Mouse (Mus musculus): Measurements from ENCODE around the gene Sac3d1. TPM values are rescaled to one million over a fixed set of nuclear protein-coding genes. Genes with fewer than 3 reads are reported as not detected.

Gene Sac3d1
- polyA plus RNA-seq, 1 experiment from 2014 or later: 38.1 TPM

GRCm38 (mm10) chr19:6113116-6113515 is 5.3 kb downstream of the Sac3d1 start:
- no peaks in the 10 kb centered on the region for H3K27me3 ChIP-seq (ENCODE audit: control insufficient read depth, insufficient read depth, low read length)
- no peak for ATAC-seq (replicated peaks; ENCODE audit: insufficient number of reproducible peaks, low FRiP score, low TSS enrichment)
- peaks cover 19% of the 10 kb centered on the region for H3K36me3 ChIP-seq (ENCODE audit: control insufficient read depth, insufficient read depth, low read length)
- 61% methylated on average over 6 of the region's 6 CpGs for WGBS (ENCODE audit: insufficient replicate concordance)
- H3K27ac ChIP-seq (ENCODE audit: low read depth, low read length): no peak overlapping the region
- H3K4me2 ChIP-seq: no peak overlapping the region
- no peaks in the 10 kb centered on the region for H3K9me3 ChIP-seq (replicated peaks; ENCODE audit: control insufficient read depth, low read length)
- H3K4me3 ChIP-seq (ENCODE audit: low read depth, low read length): no peak overlapping the region
- peaks cover 10% of the 10 kb centered on the region; the same call in 1 of the 2 replicates for H3K4me1 ChIP-seq (ENCODE audit: control insufficient read depth, insufficient read depth, low read length)
- H3K9ac ChIP-seq (ENCODE audit: low read depth, low read length): no peak overlapping the region

- no peak within 1 kb of the TSS; the same call in 1 of the 2 replicates for H3K27ac ChIP-seq (ENCODE audit: low read depth, low read length)
- H3K9me3 ChIP-seq (replicated peaks; ENCODE audit: control insufficient read depth, low read length): no peaks in the 10 kb centered on the region
- no peaks in the 10 kb centered on the region for H3K4me1 ChIP-seq (ENCODE audit: control insufficient read depth, insufficient read depth, low read length)
- 0 out of 2 replicates have a peak within 1 kb of the TSS, but pooled peaks have one; percentile 22 for H3K9ac ChIP-seq (ENCODE audit: low read depth, low read length)
- no peaks in the 10 kb centered on the region for H3K36me3 ChIP-seq (ENCODE audit: control insufficient read depth, insufficient read depth, low read length)
- no peak for ATAC-seq (replicated peaks; ENCODE audit: insufficient number of reproducible peaks, low FRiP score, low TSS enrichment)
- no peak within 1 kb of the TSS; the same call in 1 of the 2 replicates for H3K4me2 ChIP-seq
- H3K4me3 ChIP-seq (ENCODE audit: low read depth, low read length): no peak within 1 kb of the TSS
- H3K27me3 ChIP-seq (ENCODE audit: control insufficient read depth, insufficient read depth, low read length): no peaks in the 10 kb centered on the region
- 80% methylated on average over 7 of the region's 7 CpGs for WGBS (ENCODE audit: insufficient replicate concordance)
Measured at GRCm38 (mm10) chr19:6105586-6105985, 12.9 kb downstream of the Sac3d1 start, which contains the start of gene Naaladl1. TSS of gene Naaladl1 (plus strand) at chr19:6105782.

GRCm38 (mm10) chr19:6104476-6104875 is 14.0 kb downstream of the Sac3d1 start:
- 0 out of 2 replicates have a peak overlapping the region, but pooled peaks have one; percentile 22 for H3K9ac ChIP-seq (ENCODE audit: low read depth, low read length)
- H3K27ac ChIP-seq (ENCODE audit: low read depth, low read length): no peak overlapping the region
- H3K4me3 ChIP-seq (ENCODE audit: low read depth, low read length): no peak overlapping the region
- no peaks in the 10 kb centered on the region for H3K27me3 ChIP-seq (ENCODE audit: control insufficient read depth, insufficient read depth, low read length)
- WGBS (ENCODE audit: insufficient replicate concordance): 58% methylated on average over 4 of the region's 4 CpGs
- H3K9me3 ChIP-seq (replicated peaks; ENCODE audit: control insufficient read depth, low read length): no peaks in the 10 kb centered on the region
- no peaks in the 10 kb centered on the region for H3K36me3 ChIP-seq (ENCODE audit: control insufficient read depth, insufficient read depth, low read length)
- no peaks in the 10 kb centered on the region for H3K4me1 ChIP-seq (ENCODE audit: control insufficient read depth, insufficient read depth, low read length)
- H3K4me2 ChIP-seq: no peak overlapping the region
- no peak for ATAC-seq (replicated peaks; ENCODE audit: insufficient number of reproducible peaks, low FRiP score, low TSS enrichment)

DNA sequence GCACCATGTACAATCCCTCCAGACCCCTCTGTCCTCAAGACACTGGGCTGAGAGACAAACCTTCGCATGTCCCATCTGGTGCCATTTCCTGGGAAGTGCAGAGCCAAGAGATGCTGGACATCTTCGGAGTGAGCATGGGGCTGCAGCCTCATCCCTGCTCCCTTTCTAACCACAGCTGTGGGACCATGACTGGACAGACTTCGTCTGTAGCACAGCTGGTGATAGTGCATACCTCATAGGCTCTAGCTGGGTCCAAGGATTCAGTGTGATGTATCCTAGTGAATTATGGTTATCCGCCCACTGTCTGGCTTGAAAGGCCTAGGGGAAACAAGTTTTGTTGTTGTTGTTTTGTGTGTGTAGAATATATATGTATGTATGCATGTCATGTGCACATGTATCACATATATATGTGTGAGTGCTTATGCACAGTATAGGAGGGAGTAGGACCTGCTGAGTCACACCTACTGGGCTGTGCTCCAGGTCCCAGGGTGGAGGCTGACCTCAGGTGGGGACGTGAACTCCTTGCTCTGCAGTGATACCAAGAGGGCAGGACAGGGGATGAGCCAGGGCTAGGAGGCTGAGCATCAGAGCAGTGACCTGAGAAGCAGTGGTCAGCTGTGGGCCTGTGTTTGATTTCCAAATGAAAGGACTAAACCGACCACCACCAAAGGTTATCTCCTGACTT is 16.1 kb downstream of the Sac3d1 start:
- no peak overlapping the region for H3K27ac ChIP-seq (ENCODE audit: low read depth, low read length)
- no peak overlapping the region for H3K4me2 ChIP-seq
- H3K4me1 ChIP-seq (ENCODE audit: control insufficient read depth, insufficient read depth, low read length): no peaks in the 10 kb centered on the region
- no peak for ATAC-seq (replicated peaks; ENCODE audit: insufficient number of reproducible peaks, low FRiP score, low TSS enrichment)
- no peak overlapping the region for H3K4me3 ChIP-seq (ENCODE audit: low read depth, low read length)
- H3K9me3 ChIP-seq (replicated peaks; ENCODE audit: control insufficient read depth, low read length): no peaks in the 10 kb centered on the region
- H3K36me3 ChIP-seq (ENCODE audit: control insufficient read depth, insufficient read depth, low read length): no peaks in the 10 kb centered on the region
- no peaks in the 10 kb centered on the region for H3K27me3 ChIP-seq (ENCODE audit: control insufficient read depth, insufficient read depth, low read length)
- WGBS (ENCODE audit: insufficient replicate concordance): 70% methylated on average over 6 of the region's 6 CpGs
- no peak overlapping the region for H3K9ac ChIP-seq (ENCODE audit: low read depth, low read length)

GRCm38 (mm10) chr19:6101186-6101585 is 17.3 kb downstream of the Sac3d1 start:
- no peak overlapping the region for H3K9ac ChIP-seq (ENCODE audit: low read depth, low read length)
- H3K27ac ChIP-seq (ENCODE audit: low read depth, low read length): no peak overlapping the region
- no peaks in the 10 kb centered on the region for H3K9me3 ChIP-seq (replicated peaks; ENCODE audit: control insufficient read depth, low read length)
- H3K4me1 ChIP-seq (ENCODE audit: control insufficient read depth, insufficient read depth, low read length): no peaks in the 10 kb centered on the region
- no peaks in the 10 kb centered on the region for H3K36me3 ChIP-seq (ENCODE audit: control insufficient read depth, insufficient read depth, low read length)
- ATAC-seq (replicated peaks; ENCODE audit: insufficient number of reproducible peaks, low FRiP score, low TSS enrichment): no peak
- 76% methylated on average over 6 of the region's 6 CpGs for WGBS (ENCODE audit: insufficient replicate concordance)
- no peaks in the 10 kb centered on the region for H3K27me3 ChIP-seq (ENCODE audit: control insufficient read depth, insufficient read depth, low read length)
- H3K4me3 ChIP-seq (ENCODE audit: low read depth, low read length): no peak overlapping the region
- H3K4me2 ChIP-seq: no peak overlapping the region

- Histone ChIP-seq H3K27me3 (ENCODE audit: control insufficient read depth, insufficient read depth, low read length) (no peaks in the 10 kb centered on the region), H3K4me3 (ENCODE audit: low read depth, low read length) (no peak overlapping the region), H3K9ac (ENCODE audit: low read depth, low read length) (no peak overlapping the region), H3K27ac (ENCODE audit: low read depth, low read length) (no peak overlapping the region), H3K9me3 (replicated peaks; ENCODE audit: control insufficient read depth, low read length) (no peaks in the 10 kb centered on the region), H3K4me1 (ENCODE audit: control insufficient read depth, insufficient read depth, low read length) (no peaks in the 10 kb centered on the region), H3K36me3 (ENCODE audit: control insufficient read depth, insufficient read depth, low read length) (peaks cover 5% of the 10 kb centered on the region; the same call in 1 of the 2 replicates), H3K4me2 (no peak overlapping the region)
- no peak for ATAC-seq (replicated peaks; ENCODE audit: insufficient number of reproducible peaks, low FRiP score, low TSS enrichment)
- WGBS (ENCODE audit: insufficient replicate concordance): 81% methylated on average over 3 of the region's 3 CpGs
Measured at GRCm38 (mm10) chr19:6097847-6098246, 20.6 kb downstream of the Sac3d1 start.

- H3K9me3 ChIP-seq (replicated peaks; ENCODE audit: control insufficient read depth, low read length): no peaks in the 10 kb centered on the region
- no peak for ATAC-seq (replicated peaks; ENCODE audit: insufficient number of reproducible peaks, low FRiP score, low TSS enrichment)
- WGBS (ENCODE audit: insufficient replicate concordance): 91% methylated on average over 7 of the region's 7 CpGs
- no peak within 1 kb of the TSS for H3K9ac ChIP-seq (ENCODE audit: low read depth, low read length)
- no peaks in the 10 kb centered on the region for H3K4me1 ChIP-seq (ENCODE audit: control insufficient read depth, insufficient read depth, low read length)
- no peak within 1 kb of the TSS for H3K27ac ChIP-seq (ENCODE audit: low read depth, low read length)
- no peak within 1 kb of the TSS for H3K4me3 ChIP-seq (ENCODE audit: low read depth, low read length)
- H3K27me3 ChIP-seq (ENCODE audit: control insufficient read depth, insufficient read depth, low read length): no peaks in the 10 kb centered on the region
- peaks cover 19% of the 10 kb centered on the region for H3K36me3 ChIP-seq (ENCODE audit: control insufficient read depth, insufficient read depth, low read length)
- no peak within 1 kb of the TSS for H3K4me2 ChIP-seq
Measured at GRCm38 (mm10) chr19:6094119-6094518, 24.3 kb downstream of the Sac3d1 start, which contains the start of gene AC131692.1. TSS of gene AC131692.1 (plus strand) at chr19:6094419.

GRCm38 (mm10) chr19:6088841-6089240 is 29.6 kb downstream of the Sac3d1 start:
- H3K4me3 ChIP-seq (ENCODE audit: low read depth, low read length): no peak overlapping the region
- H3K9me3 ChIP-seq (replicated peaks; ENCODE audit: control insufficient read depth, low read length): no peaks in the 10 kb centered on the region
- H3K36me3 ChIP-seq (ENCODE audit: control insufficient read depth, insufficient read depth, low read length): peaks cover 23% of the 10 kb centered on the region
- no peak overlapping the region for H3K9ac ChIP-seq (ENCODE audit: low read depth, low read length)
- H3K4me2 ChIP-seq: no peak overlapping the region
- H3K27ac ChIP-seq (ENCODE audit: low read depth, low read length): no peak overlapping the region
- no peaks in the 10 kb centered on the region for H3K27me3 ChIP-seq (ENCODE audit: control insufficient read depth, insufficient read depth, low read length)
- ATAC-seq (replicated peaks; ENCODE audit: insufficient number of reproducible peaks, low FRiP score, low TSS enrichment): no peak
- 94% methylated on average over 13 of the region's 13 CpGs for WGBS (ENCODE audit: insufficient replicate concordance)
- peaks cover 7% of the 10 kb centered on the region for H3K4me1 ChIP-seq (ENCODE audit: control insufficient read depth, insufficient read depth, low read length)

- H3K9me3 ChIP-seq (replicated peaks; ENCODE audit: control insufficient read depth, low read length): no peaks in the 10 kb centered on the region
- peaks cover 11% of the 10 kb centered on the region for H3K4me1 ChIP-seq (ENCODE audit: control insufficient read depth, insufficient read depth, low read length)
- H3K4me2 ChIP-seq: peak overlapping the region; percentile 94
- peak overlapping the region; percentile 92 for H3K4me3 ChIP-seq (ENCODE audit: low read depth, low read length)
- peak overlapping the region; percentile 78 for H3K9ac ChIP-seq (ENCODE audit: low read depth, low read length)
- H3K27me3 ChIP-seq (ENCODE audit: control insufficient read depth, insufficient read depth, low read length): no peaks in the 10 kb centered on the region
- peaks cover 23% of the 10 kb centered on the region for H3K36me3 ChIP-seq (ENCODE audit: control insufficient read depth, insufficient read depth, low read length)
- peak; percentile 69 for ATAC-seq (replicated peaks; ENCODE audit: insufficient number of reproducible peaks, low FRiP score, low TSS enrichment)
- under 1% methylated on average over 17 of the region's 17 CpGs for WGBS (ENCODE audit: insufficient replicate concordance)
- peak overlapping the region; percentile 64 for H3K27ac ChIP-seq (ENCODE audit: low read depth, low read length)
Measured at GRCm38 (mm10) chr19:6085417-6085879, 33.0 kb downstream of the Sac3d1 start.
